Mouse (Mus musculus) liver, embryonic 13.5 days (tissue): ENCODE data around the gene Xaf1. TPM values are rescaled to one million over a fixed set of nuclear protein-coding genes. Genes with fewer than 3 reads are reported as not detected.
"Not testable (repeated sequence)": the region's sequence is repeated elsewhere in the genome, so short reads cannot be mapped to it uniquely, and the experiment has no call there.

Experiments used
- ATAC-seq: fragments of 200-750 bp; cut with Nextera tagmentation; 2 replicates; pipeline ENCODE4 v1.8.0; 2017; ENCODE audit warnings: low read depth, mild to moderate bottlenecking, moderate number of reproducible peaks, moderate library complexity
- DNase-seq: peaks from one replicate; pipeline ENCODE4 v3.0.0; 2022
- H3K27ac ChIP-seq: fragments of 300-500 bp; sonication (generic); 2 replicates; pipeline ENCODE4 v1.5.1; 2015; ENCODE audit warnings: moderate library complexity, mild to moderate bottlenecking, inconsistent platforms
- H3K27me3 ChIP-seq: fragments of 300-500 bp; sonication (generic); 2 replicates; pipeline ENCODE4 v1.6.1; 2015; ENCODE audit warnings: mild to moderate bottlenecking, inconsistent platforms
- H3K36me3 ChIP-seq: fragments of 300-500 bp; sonication (generic); 2 replicates; pipeline ENCODE4 v1.6.1; 2015; ENCODE audit warnings: mild to moderate bottlenecking, inconsistent platforms
- H3K4me1 ChIP-seq: fragments of 300-500 bp; sonication (generic); replicated peaks from 2 replicates; pipeline ENCODE4 v1.6.1; 2015; ENCODE audit warnings: inconsistent platforms
- H3K4me2 ChIP-seq: fragments of 300-500 bp; sonication (generic); 2 replicates; pipeline ENCODE4 v1.6.1; 2015; ENCODE audit warnings: inconsistent platforms, mild to moderate bottlenecking, moderate library complexity
- H3K4me3 ChIP-seq: fragments of 300-500 bp; sonication (generic); replicated peaks from 2 replicates; pipeline ENCODE4 v1.5.1; 2015; ENCODE audit warnings: mild to moderate bottlenecking, inconsistent platforms
- H3K9ac ChIP-seq: fragments of 300-500 bp; sonication (generic); 2 replicates; pipeline ENCODE4 v1.6.1; 2015; ENCODE audit warnings: mild to moderate bottlenecking, inconsistent platforms
- H3K9me3 ChIP-seq: fragments of 300-500 bp; sonication (generic); replicated peaks from 2 replicates; pipeline ENCODE4 v1.6.1; 2016; ENCODE audit warnings: inconsistent platforms
- WGBS: fragments of 180-500 bp; shearing (Covaris S2); methylation state at CpG from one replicate; pipeline ENCODE4 v1.1.7; 2015; ENCODE audit not compliant: insufficient replicate concordance; 5-methylcytosine and 5-hydroxymethylcytosine counted together
- polyA plus RNA-seq: library from polyadenylated mRNA; unstranded; fragments of >200 nt; fragmentation: Nextera tagmentation; extraction: Ambion mirVana; gene quantifications from 2 replicates; pipeline ENCODE4 v1.2.1, GENCODE M21; 2015

Xaf1 gene
- polyA plus RNA-seq, 1 experiment from 2014 or later = 4.0 TPM

- not testable (repeated sequence) for ATAC-seq, H3K27ac ChIP-seq, H3K27me3 ChIP-seq, H3K9me3 ChIP-seq, DNase-seq, H3K4me2 ChIP-seq, H3K9ac ChIP-seq, H3K36me3 ChIP-seq, H3K4me1 ChIP-seq, H3K4me3 ChIP-seq
- WGBS = 73% methylated on average over 5 of the region's 5 CpGs
Measured at GRCm38 (mm10) chr11:72343238-72343625, 41.8 kb downstream of the Xaf1 start.

GRCm38 (mm10) chr11:72343904-72344303 is 42.5 kb downstream of the Xaf1 start:
- Histone ChIP-seq H3K9ac (no peak overlapping the region), H3K4me3 (no peak overlapping the region), H3K27ac (no peak overlapping the region), H3K36me3 (no peaks in the 10 kb centered on the region), H3K4me1 (no peaks in the 10 kb centered on the region), H3K9me3 (no peaks in the 10 kb centered on the region), H3K27me3 (no peaks in the 10 kb centered on the region), H3K4me2 (no peak overlapping the region)
- DNase-seq (peak; percentile 34), ATAC-seq (no peak)
- 20% methylated on average over 8 of the region's 8 CpGs for WGBS

GRCm38 (mm10) chr11:72344486-72344885 is 43.1 kb downstream of the Xaf1 start:
- Histone ChIP-seq H3K9ac (no peak overlapping the region), H3K36me3 (no peaks in the 10 kb centered on the region), H3K27ac (no peak overlapping the region), H3K27me3 (no peaks in the 10 kb centered on the region), H3K4me1 (no peaks in the 10 kb centered on the region), H3K4me2 (no peak overlapping the region), H3K9me3 (no peaks in the 10 kb centered on the region), H3K4me3 (no peak overlapping the region)
- ATAC-seq (no peak), DNase-seq (no peak)
- 76% methylated on average over 11 of the region's 11 CpGs for whole genome bisulfite sequencing

- no peak overlapping the region for H3K9ac ChIP-seq
- no peaks in the 10 kb centered on the region for H3K9me3 ChIP-seq
- H3K4me3 ChIP-seq = no peak overlapping the region
- H3K36me3 ChIP-seq = no peaks in the 10 kb centered on the region
- ATAC-seq (no peak), DNase-seq (no peak)
- WGBS = 38% methylated on average over 10 of the region's 10 CpGs
- H3K27ac ChIP-seq = no peak overlapping the region
- H3K4me1 ChIP-seq = no peaks in the 10 kb centered on the region
- no peak overlapping the region for H3K4me2 ChIP-seq
- no peaks in the 10 kb centered on the region for H3K27me3 ChIP-seq
Measured at GRCm38 (mm10) chr11:72348563-72348962, 47.1 kb downstream of the Xaf1 start.

- Histone ChIP-seq H3K4me1 (no peaks in the 10 kb centered on the region), H3K36me3 (no peaks in the 10 kb centered on the region), H3K27me3 (no peaks in the 10 kb centered on the region), H3K9ac (no peak overlapping the region), H3K4me3 (no peak overlapping the region), H3K9me3 (no peaks in the 10 kb centered on the region), H3K4me2 (no peak overlapping the region), H3K27ac (no peak overlapping the region)
- 52% methylated on average over 8 of the region's 8 CpGs for WGBS
- ATAC-seq = no peak
- no peak for DNase-seq
Measured at GRCm38 (mm10) chr11:72349016-72349415, 47.6 kb downstream of the Xaf1 start.

- DNase-seq (no peak), ATAC-seq (no peak)
- Histone ChIP-seq H3K4me2 (no peak overlapping the region), H3K4me1 (no peaks in the 10 kb centered on the region), H3K27ac (no peak overlapping the region), H3K36me3 (no peaks in the 10 kb centered on the region), H3K9me3 (no peaks in the 10 kb centered on the region), H3K9ac (no peak overlapping the region), H3K4me3 (no peak overlapping the region), H3K27me3 (no peaks in the 10 kb centered on the region)
- WGBS = 41% methylated on average over 4 of the region's 4 CpGs
Measured at GRCm38 (mm10) chr11:72349652-72350051, 48.2 kb downstream of the Xaf1 start.

GRCm38 (mm10) chr11:72352272-72352671 is 50.8 kb downstream of the Xaf1 start:
- ATAC-seq = no peak
- Histone ChIP-seq H3K4me2 (no peak overlapping the region), H3K27ac (no peak overlapping the region), H3K36me3 (no peaks in the 10 kb centered on the region), H3K4me1 (0 out of 2 replicates have a peak, but pooled peaks cover 3% of the 10 kb centered on the region), H3K9ac (no peak overlapping the region), H3K27me3 (no peaks in the 10 kb centered on the region), H3K9me3 (no peaks in the 10 kb centered on the region), H3K4me3 (no peak overlapping the region)
- DNase-seq = no peak
- WGBS = 24% methylated on average over 1 of the region's 1 CpGs

GRCm38 (mm10) chr11:72353186-72353585 is 51.8 kb downstream of the Xaf1 start:
- Histone ChIP-seq H3K27me3 (no peaks in the 10 kb centered on the region), H3K9me3 (no peaks in the 10 kb centered on the region), H3K4me2 (no peak overlapping the region), H3K36me3 (no peaks in the 10 kb centered on the region), H3K27ac (no peak overlapping the region), H3K4me1 (0 out of 2 replicates have a peak, but pooled peaks cover 3% of the 10 kb centered on the region), H3K9ac (no peak overlapping the region), H3K4me3 (no peak overlapping the region)
- 50% methylated on average over 3 of the region's 3 CpGs for WGBS
- DNase-seq (no peak), ATAC-seq (no peak)

- Histone ChIP-seq H3K4me3 (no peak overlapping the region), H3K27ac (no peak overlapping the region), H3K4me1 (0 out of 2 replicates have a peak, but pooled peaks cover 3% of the 10 kb centered on the region), H3K36me3 (no peaks in the 10 kb centered on the region), H3K9me3 (no peaks in the 10 kb centered on the region), H3K9ac (no peak overlapping the region), H3K27me3 (no peaks in the 10 kb centered on the region), H3K4me2 (peak overlapping the region; percentile 42)
- WGBS = 23% methylated on average over 20 of the region's 20 CpGs
- ATAC-seq (no peak), DNase-seq (peak; percentile 51)
Measured at GRCm38 (mm10) chr11:72354971-72355728, 53.7 kb downstream of the Xaf1 start.

- WGBS = 11% methylated on average over 42 of the region's 42 CpGs
- H3K27ac ChIP-seq = no peak overlapping the region
- H3K36me3 ChIP-seq = no peaks in the 10 kb centered on the region
- peak overlapping the region; percentile 29; the same call in 1 of the 2 replicates for H3K9ac ChIP-seq
- H3K4me1 ChIP-seq = peaks cover 7% of the 10 kb centered on the region; the same call in 1 of the 2 replicates
- H3K4me3 ChIP-seq = peak overlapping the region; percentile 47
- ATAC-seq (peak; percentile 47; the same call in 1 of the 2 replicates), DNase-seq (no peak)
- H3K4me2 ChIP-seq = peak overlapping the region; percentile 63
- H3K9me3 ChIP-seq = no peaks in the 10 kb centered on the region
- peaks cover 20% of the 10 kb centered on the region for H3K27me3 ChIP-seq
Measured at GRCm38 (mm10) chr11:72361385-72362346, 60.2 kb downstream of the Xaf1 start.

GRCm38 (mm10) chr11:72362347-72362741 is 60.9 kb downstream of the Xaf1 start, which contains the start of gene Tekt1:
Gene Tekt1 (minus strand): TSS chr11:72362442.
- Histone ChIP-seq H3K4me2 (peak within 1 kb of the TSS; percentile 63), H3K9ac (peak within 1 kb of the TSS; percentile 29; the same call in 1 of the 2 replicates), H3K27me3 (peaks cover 20% of the 10 kb centered on the region), H3K9me3 (no peaks in the 10 kb centered on the region), H3K36me3 (no peaks in the 10 kb centered on the region), H3K4me1 (peaks cover 7% of the 10 kb centered on the region; the same call in 1 of the 2 replicates), H3K4me3 (peak within 1 kb of the TSS; percentile 47), H3K27ac (no peak within 1 kb of the TSS)
- no peak for ATAC-seq
- 26% methylated on average over 10 of the region's 10 CpGs for WGBS
- DNase-seq = no peak
